Mouse (Mus musculus): ENCODE data around the gene Sox30.
A peak's percentile ranks its signal among the peaks of the same experiment; 100 is the strongest.

The Sox30 gene

DNA sequence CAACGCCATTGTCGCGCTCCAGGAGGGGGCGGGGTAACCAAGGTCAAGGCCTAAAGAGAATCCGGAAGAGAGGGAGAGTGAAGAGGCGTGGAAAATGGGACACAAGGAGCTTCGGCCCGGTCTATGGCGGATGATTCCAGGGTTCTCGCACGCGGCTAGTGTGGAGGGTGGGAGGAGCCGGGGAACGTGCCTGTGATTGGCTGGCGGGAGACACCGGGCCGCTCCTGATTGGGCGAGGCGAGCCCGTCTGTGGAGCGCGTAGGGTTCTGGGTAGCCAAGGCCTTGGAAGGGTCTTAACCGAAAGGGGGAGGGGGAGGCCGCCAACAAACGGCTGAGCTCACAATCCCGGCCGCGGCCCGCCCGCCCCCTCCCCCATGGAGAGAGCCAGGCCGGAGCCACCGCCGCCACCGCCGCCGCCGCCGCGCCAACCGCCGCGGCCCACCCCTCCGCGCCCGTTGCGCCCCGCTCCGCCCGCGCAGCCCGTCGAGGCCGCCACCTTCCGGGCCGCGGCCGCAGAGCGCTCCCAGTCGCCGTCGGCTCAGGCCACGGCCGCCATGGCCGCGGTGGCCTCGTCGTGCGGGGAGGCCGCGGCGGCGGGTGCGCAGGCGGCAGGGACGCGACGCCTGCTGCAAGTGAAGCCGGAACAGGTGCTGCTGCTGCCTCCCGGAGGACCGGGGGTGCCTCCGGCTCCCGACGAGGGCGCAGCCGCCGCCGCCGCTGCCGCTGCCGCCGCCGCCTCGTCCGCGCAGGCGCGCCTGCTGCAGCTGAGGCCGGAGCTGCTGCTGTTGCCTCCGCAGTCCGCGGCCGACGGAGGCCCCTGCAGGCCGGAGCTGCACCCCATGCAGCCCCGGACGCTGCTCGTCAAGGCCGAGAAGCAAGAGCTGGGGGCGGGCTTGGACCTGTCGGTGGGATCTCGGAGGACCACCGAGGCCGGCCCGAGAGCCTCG lies at the start of gene Sox30:
Sox30 (plus strand) TSS at position 365 of the 947 bp plus-strand sequence.
- DNase-seq (ENCODE audit: low read depth, low spot score) = peak; percentile 73

DNA sequence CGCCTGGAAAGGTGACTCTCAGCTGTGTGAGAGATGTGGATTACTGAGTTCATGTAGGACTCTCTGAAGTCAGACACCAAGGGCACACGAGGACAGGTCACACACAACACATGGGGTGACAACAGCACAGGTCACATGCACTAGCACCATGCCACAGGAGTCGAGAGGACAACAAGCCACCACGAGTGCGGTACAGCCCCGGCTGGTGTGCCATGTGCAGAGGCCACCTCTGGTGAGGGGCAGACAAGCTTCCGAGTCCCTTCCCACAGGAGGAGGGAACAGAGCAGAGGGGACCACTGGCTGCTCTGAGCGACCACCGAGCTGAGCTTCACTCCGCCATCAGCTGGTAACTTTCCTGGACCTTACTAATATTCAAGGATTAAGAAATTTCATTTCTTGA lies 47.3 kb upstream of the Sox30 start:
- no peak for DNase-seq (ENCODE audit: low read depth, low spot score)

- DNase-seq (ENCODE audit: low read depth, low spot score) = no peak
Observed at GRCm38 (mm10) chr11:45937478-45937877, 42.6 kb upstream of the Sox30 start.

DNA sequence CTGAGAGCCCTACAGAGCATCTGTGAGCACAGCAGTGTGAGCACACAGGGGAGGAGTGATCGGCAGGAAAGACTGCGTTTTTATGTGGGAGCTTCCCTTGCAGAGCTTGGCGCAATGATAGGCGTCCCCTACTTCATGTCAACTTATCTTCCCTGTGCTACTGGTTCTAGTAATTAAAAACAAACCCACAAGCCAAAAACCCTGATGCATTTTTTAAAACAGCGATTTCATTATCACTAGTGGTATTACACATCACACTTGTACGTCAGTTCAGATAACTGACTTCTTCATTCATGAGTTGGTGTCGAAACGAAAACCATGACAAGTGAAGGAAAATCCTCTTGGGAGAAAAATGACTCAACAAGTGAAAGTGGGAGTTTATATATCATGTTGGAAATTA lies 41.2 kb upstream of the Sox30 start:
- DNase-seq (ENCODE audit: low read depth, low spot score) = no peak

DNA sequence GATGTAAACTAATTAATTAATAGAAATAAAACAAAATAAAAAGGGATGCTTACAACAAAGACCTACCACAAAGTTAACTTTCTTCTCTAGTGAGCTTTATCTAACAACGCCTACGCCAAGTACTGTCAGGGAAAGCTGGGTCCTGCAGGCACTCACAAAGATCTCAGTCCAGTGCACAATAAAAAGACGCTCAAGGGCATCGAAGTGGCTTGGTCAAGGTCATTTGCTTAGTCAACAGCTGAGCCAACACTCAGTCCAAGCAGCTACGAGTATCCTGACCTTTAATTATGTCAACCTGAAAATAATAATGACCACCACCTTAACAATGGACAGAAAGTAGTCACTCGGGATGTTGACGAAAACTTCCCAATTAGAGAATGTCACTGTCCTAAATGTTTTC lies 37.8 kb upstream of the Sox30 start:
- no peak for DNase-seq (ENCODE audit: low read depth, low spot score)

DNA sequence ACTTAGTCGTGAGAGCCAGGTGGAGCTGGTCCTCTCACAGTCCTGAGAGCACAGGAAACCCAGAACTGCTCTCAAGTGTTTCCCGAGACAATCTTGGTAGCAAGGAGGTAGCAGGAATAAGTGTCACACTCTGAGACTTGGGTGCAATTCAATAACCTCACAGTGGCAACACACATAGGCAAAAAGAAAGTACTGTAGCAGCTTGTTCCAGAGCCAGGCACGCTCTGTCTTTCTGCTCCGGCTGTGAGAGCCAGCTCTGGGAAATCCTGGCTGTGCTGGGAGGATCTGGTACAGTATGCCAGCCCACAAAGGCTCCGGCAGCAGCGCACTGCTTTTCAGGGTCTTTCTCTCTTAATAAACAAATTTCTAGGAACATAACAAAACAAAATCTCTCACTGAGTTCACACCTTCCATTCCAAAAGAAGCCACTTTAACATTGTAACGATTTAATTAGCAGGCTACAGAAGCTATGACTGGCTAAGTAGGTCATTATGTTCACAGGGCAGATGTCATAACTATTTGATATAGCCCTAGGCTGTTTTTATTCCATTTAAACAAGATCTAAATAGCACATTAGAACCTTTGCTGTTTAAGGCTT lies 36.9 kb upstream of the Sox30 start:
- DNase-seq (ENCODE audit: low read depth, low spot score) = no peak

DNA sequence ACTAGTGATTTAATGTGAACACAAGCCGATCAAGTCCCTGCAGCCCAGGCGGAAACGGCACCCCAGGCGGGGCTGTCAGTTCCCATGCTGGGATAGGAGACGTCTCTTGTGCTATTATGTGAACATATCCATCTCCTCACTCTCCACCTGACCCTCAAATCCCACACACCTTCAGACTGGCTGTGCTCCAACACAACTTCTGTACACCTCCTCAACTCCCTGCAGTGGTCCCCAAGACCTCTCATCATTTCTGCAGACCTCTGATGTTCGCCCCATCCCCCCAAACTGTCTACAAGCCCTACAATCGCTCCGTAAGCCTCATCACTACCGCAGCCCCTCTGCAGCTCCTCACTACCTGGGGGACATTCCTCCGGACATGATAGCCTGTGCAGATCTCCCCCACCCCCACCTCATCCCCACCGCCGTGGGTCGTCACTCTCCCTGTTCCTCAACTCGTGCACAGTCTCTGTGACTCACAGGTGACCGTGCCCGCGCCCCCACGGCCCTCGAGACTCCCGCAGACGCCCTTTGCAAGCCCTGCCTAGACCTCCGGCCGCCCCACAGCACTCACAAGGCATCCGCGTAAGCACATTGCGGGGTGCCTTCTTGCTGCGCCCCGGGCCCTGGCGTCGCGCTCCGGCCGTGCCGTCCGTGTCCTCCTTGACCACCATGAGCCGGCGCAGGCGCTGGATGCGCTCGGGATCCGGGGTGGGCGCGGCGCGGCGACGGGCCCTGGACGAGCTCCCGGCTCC lies 36.0 kb upstream of the Sox30 start:
- peak; percentile 49 for DNase-seq (ENCODE audit: low read depth, low spot score)

DNA sequence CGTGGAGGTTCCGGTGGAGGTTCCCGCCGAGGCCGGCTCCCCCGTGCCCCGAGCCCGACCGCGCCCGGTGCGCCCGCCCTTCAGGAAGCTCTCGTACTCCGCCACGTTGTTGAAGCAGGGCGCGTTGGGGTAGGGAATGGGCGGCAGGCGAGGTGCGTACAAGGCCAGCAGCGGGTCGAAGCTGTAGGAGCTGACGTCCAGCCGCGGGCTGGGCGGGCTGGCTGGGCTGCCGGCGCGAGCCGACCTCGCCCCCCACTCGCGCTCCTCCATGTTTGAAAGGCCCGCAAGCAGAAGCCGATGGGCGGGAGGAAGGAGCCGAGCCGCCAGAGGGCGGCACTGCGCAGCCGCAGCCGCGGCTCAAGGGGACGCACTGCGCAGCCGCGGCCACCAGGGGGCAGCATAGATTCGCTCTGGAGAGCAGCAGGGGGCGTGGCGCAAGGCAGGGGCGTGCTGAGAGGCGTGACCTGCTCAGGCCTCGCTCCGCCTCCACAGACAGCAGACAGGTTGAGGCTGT lies 35.4 kb upstream of the Sox30 start, which contains the start of gene Lsm11:
Lsm11 (minus strand) TSS at position 293 of the 514 bp plus-strand sequence.
- peak; percentile 98 for DNase-seq (ENCODE audit: low read depth, low spot score)

DNA sequence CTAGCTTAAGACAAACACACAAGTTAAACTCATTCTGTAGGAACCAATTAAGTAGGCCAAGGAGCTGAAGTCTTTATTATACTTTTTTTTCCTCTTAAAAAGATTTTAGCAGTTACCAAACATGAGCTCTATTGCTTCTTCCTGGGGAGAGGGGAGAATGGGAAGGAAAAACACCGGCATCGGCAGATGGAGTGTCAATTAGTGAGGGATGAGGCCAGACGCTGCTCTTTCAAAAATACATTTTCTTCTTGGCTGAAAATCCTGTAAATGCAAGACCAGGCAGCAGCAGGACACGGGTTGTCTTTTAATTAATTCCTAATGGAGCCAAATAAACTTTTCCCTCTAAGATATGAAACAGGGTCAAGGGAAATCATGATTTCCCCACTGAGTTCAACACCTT lies 33.3 kb upstream of the Sox30 start:
- DNase-seq (ENCODE audit: low read depth, low spot score) = no peak

DNA sequence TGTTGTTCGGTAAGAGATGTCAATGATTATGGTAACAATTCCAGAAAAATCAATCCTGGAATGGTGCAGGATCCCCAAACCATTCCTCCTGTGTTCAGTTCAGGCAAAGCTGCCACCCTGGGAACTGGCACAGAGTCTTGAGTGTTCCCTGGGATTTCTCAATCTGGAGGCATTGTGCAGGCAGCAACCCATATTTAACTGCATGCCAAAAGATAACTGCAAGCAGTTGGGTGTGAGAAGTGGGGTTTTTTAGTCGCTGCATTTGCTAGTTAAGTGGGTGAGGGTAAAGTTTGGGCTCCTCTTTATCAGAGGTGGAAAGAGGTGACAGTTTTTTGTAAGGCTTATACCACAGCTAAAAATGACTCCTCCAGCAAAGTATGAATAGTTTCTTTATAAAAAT lies 32.6 kb upstream of the Sox30 start:
- no peak for DNase-seq (ENCODE audit: low read depth, low spot score)

GRCm38 (mm10) chr11:45955127-45955627 lies 24.9 kb upstream of the Sox30 start, which contains the start of gene Thg1l:
Gene Thg1l (minus strand): TSS chr11:45955494.
- DNase-seq (ENCODE audit: low read depth, low spot score) = peak; percentile 96

DNA sequence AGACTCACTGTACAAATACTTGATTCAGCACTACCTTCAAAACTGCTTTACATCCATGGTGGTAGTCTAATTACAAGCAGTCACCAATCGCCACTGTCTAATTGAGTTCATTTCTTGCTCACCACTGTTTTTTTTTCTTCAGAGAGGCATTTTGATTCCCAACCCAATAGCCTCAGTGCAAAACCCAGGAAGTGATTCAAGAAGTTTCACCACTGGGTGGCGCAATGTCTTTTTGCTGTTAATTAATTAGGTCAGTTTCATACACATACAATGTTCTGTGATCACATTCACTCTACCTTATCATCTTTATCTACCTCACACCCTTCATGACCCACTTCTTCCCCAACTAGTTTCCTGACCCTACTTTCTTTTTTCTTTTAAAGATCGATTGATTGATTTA lies 20.5 kb upstream of the Sox30 start:
- DNase-seq (ENCODE audit: low read depth, low spot score) = peak; percentile 80

DNA sequence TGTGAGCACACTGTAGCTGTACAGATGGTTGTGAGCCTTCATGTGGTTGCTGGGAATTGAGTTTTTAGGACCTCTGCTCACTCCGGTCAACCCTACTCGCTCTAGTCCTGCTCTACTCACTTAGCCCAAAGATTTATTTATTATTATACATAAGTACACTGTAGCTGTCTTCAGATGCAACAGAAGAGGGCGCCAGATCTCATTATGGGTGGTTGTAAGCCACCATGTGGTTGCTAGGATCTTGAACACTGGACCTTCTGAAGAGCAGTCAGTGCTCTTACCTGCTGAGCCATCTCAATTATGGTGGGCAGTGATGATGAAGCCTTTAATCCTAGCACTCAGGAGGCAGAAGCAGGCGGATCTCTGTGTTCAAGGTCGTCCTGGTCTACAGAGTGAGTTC lies 20.1 kb upstream of the Sox30 start:
- DNase-seq (ENCODE audit: low read depth, low spot score) = peak; percentile 73

GRCm38 (mm10) chr11:45966896-45967295 lies 13.2 kb upstream of the Sox30 start:
- DNase-seq (ENCODE audit: low read depth, low spot score) = no peak

DNA sequence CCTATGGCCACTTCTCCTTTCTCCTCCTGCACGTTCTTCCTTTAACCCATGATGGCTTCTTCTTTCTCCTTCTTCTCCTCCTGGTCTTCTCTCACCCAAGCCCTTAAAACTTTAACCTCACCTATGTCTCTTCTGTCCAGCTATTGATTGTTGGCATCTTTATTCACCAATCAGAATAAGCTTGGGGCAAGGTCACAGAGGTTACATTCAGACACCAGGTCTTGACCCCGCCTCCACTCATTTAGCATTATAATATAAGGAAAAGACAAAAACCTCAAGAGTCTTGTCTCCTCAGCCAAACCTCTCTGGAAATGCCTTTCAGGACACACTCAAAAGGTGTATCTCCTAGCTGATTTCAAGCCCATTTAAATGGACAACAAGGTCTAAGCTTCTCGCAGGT lies 11.6 kb upstream of the Sox30 start:
- DNase-seq (ENCODE audit: low read depth, low spot score) = no peak

- DNase-seq (ENCODE audit: low read depth, low spot score) = no peak
Observed at GRCm38 (mm10) chr11:45973635-45974034, 6.5 kb upstream of the Sox30 start.

DNA sequence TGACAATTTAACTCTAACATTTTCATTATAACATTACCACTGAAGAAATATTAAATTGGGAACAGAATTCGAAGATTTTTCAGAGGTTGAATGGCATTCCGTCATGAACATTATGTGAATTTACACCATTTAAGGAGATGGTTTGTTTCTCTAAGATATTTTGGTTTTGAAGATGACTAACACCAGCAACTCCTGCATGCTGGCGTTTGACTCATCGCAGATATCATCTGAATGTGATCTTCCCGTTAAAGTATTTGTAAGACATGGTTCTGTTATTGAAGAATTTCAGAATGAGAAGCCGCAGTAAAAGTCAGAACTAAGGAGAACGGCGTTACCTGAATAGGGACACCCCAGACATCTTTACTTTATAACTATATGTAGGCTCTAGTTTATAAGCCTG lies 5.6 kb upstream of the Sox30 start:
- DNase-seq (ENCODE audit: low read depth, low spot score) = no peak

- no peak for DNase-seq (ENCODE audit: low read depth, low spot score)
Observed at GRCm38 (mm10) chr11:45976061-45976460, 4.0 kb upstream of the Sox30 start.

GRCm38 (mm10) chr11:45980893-45981253 lies 763 bp downstream of the Sox30 start:
- no peak for DNase-seq (ENCODE audit: low read depth, low spot score)

DNA sequence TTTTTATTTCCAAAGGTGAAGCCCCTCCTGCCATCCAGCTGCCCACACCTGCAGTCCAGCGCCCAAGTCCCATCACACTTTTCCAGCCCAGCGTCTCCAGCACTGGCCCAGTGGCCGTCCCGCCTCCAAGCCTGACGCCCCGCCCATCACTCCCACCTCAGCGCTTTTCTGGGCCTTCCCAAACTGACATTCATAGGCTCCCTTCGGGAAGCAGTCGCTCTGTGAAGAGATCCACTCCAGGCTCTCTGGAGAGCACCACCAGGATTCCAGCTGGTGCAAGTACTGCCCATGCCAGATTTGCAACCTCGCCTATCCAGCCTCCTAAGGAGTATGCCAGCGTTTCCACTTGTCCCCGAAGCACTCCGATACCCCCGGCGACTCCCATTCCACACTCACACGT lies 11.5 kb downstream of the Sox30 start:
- no peak for DNase-seq (ENCODE audit: low read depth, low spot score)

DNA sequence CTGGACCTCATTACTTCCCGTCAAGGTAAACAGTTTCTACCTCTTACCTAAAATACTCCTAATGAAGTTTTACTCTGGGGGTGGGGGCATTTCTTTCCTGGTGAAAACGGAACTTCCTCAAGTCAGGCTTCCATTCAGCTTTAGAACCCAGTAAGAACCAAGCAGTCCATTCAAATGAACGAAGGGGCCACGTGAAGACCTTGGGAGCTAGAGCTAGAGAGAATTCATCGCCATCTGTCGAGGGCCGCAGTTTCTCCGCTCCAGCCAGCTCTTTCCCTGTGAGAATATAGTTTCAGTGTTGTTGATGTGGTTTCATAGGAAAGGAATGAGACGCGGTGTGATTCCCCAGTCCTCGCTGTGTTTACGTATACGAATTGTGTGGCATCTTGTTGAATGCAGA lies 12.0 kb downstream of the Sox30 start:
- no peak for DNase-seq (ENCODE audit: low read depth, low spot score)

DNA sequence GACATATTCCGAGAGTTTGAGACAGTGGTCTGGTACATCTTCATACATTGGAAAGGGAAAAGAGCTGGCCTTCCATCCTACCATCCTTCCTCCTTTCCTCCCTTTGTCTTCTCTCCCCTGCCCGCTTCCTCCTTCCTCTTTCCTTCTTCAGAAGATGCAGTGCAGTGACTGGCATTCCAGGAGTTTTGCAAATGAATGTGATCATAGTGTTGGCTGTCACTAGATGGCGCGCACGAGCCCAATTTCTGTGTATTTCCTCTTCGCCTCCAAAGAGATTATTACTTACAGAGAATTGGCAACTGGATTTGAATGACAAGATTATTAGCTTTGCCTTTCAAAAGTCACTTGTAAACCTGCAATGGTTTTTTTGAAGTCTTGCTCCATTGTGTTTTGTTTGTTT lies 36.0 kb downstream of the Sox30 start:
- DNase-seq (ENCODE audit: low read depth, low spot score) = peak; percentile 76

Data from CD4-positive, CD25-positive, alpha-beta regulatory T cell, adult 2 months (primary cell).